Mouse (Mus musculus) midbrain, embryonic 11.5 days (tissue): ENCODE results near the gene Yipf3. TPM values are rescaled to one million over a fixed set of nuclear protein-coding genes. Genes with fewer than 3 reads are reported as not detected.

ENCODE experiments used
- ATAC-seq: fragments of 200-750 bp; cut with Nextera tagmentation; 2 replicates; pipeline ENCODE4 v1.8.0; 2017; ENCODE audit warnings: moderate TSS enrichment, moderate library complexity; ENCODE audit not compliant: low FRiP score
- DNase-seq: peaks from one replicate; pipeline ENCODE4 v3.0.0; 2015; ENCODE audit warnings: low spot score; ENCODE audit errors: missing footprints
- H3K27ac ChIP-seq: fragments of 300-500 bp; sonication (generic); 2 replicates; pipeline ENCODE4 v1.5.1; 2014; ENCODE audit warnings: low read depth, low read length
- H3K27me3 ChIP-seq: fragments of 300-500 bp; sonication (generic); 2 replicates; pipeline ENCODE4 v1.6.1; 2014; ENCODE audit warnings: mild to moderate bottlenecking, low read length, moderate library complexity, mixed read lengths; ENCODE audit not compliant: control insufficient read depth, insufficient read depth
- H3K36me3 ChIP-seq: fragments of 300-500 bp; sonication (generic); 2 replicates; pipeline ENCODE4 v1.6.1; 2014; ENCODE audit warnings: mild to moderate bottlenecking, low read length, moderate library complexity, mixed read lengths; ENCODE audit not compliant: control insufficient read depth, insufficient read depth
- H3K4me1 ChIP-seq: fragments of 300-500 bp; sonication (generic); 2 replicates; pipeline ENCODE4 v1.6.1; 2014; ENCODE audit warnings: low read length; ENCODE audit not compliant: control insufficient read depth, insufficient read depth
- H3K4me2 ChIP-seq: fragments of 300-500 bp; sonication (generic); 2 replicates; pipeline ENCODE4 v1.6.1; 2014; ENCODE audit warnings: mild to moderate bottlenecking, moderate library complexity
- H3K4me3 ChIP-seq: fragments of 300-500 bp; sonication (generic); 2 replicates; pipeline ENCODE4 v1.5.1; 2014; ENCODE audit warnings: low read depth, low read length
- H3K9ac ChIP-seq: fragments of 300-500 bp; sonication (generic); 2 replicates; pipeline ENCODE4 v1.6.1; 2014; ENCODE audit warnings: low read length
- H3K9me3 ChIP-seq: fragments of 300-500 bp; sonication (generic); 2 replicates; pipeline ENCODE4 v1.6.1; 2016; ENCODE audit warnings: low read length; ENCODE audit not compliant: control insufficient read depth
- WGBS: fragments of 180-500 bp; shearing (Covaris S2); extraction: QIAGEN DNeasy Blood & Tissue Kit; methylation state at CpG from one replicate; pipeline ENCODE4 v1.1.7; 2014; 5-methylcytosine and 5-hydroxymethylcytosine counted together
- polyA plus RNA-seq: library from polyadenylated mRNA; unstranded; fragments of >200 nt; fragmentation: Nextera tagmentation; extraction: Ambion mirVana; gene quantifications from 2 replicates; pipeline ENCODE4 v1.2.1, GENCODE M21; 2014

Gene Yipf3
- polyA plus RNA-seq, 1 experiment from 2014 or later: 67.6 TPM

GRCm38 (mm10) chr17:46265502-46265901 is 17.6 kb downstream of the Yipf3 start:
- H3K9ac ChIP-seq: no peak overlapping the region
- H3K36me3 ChIP-seq: peaks cover 10% of the 10 kb centered on the region; the same call in 1 of the 2 replicates
- no peaks in the 10 kb centered on the region for H3K4me1 ChIP-seq
- no peaks in the 10 kb centered on the region for H3K9me3 ChIP-seq
- ATAC-seq: no peak
- H3K4me2 ChIP-seq: no peak overlapping the region
- no peak for DNase-seq
- H3K27ac ChIP-seq: no peak overlapping the region
- H3K27me3 ChIP-seq: no peaks in the 10 kb centered on the region
- WGBS: 84% methylated on average over 12 of the region's 12 CpGs
- H3K4me3 ChIP-seq: no peak overlapping the region

- no peaks in the 10 kb centered on the region for H3K4me1 ChIP-seq
- DNase-seq (peak; percentile 99), ATAC-seq (0 out of 2 replicates have a peak, but pooled peaks have one; percentile 22)
- no peak overlapping the region for H3K9ac ChIP-seq
- no peak overlapping the region for H3K4me3 ChIP-seq
- 27% methylated on average over 14 of the region's 14 CpGs for WGBS
- H3K9me3 ChIP-seq: no peaks in the 10 kb centered on the region
- no peak overlapping the region for H3K4me2 ChIP-seq
- H3K27ac ChIP-seq: no peak overlapping the region
- peaks cover 13% of the 10 kb centered on the region for H3K36me3 ChIP-seq
- no peaks in the 10 kb centered on the region for H3K27me3 ChIP-seq
These were observed 18.2 kb downstream of the Yipf3 start for GRCm38 (mm10) chr17:46265918-46266618.

DNA sequence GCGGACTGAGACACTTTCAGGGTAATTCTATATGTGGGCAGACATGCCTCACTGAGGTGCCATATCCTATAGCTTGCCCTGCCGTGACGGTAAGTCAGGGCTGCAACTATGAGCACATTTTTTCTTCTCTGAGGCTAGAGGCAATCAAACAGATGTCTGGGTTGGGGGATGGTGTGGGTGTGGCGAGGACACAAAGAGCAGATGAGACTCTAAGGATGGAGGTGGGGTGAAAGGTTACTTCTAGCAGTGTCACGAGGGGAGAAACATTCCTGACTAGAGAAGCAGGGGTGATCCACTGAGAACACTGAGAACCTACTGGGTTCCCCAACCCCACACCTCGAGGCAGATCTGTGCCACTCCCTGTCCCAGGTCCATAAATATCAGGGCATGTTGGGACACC is 19.1 kb downstream of the Yipf3 start:
- Histone ChIP-seq H3K36me3 (peaks cover 10% of the 10 kb centered on the region), H3K4me3 (no peak overlapping the region), H3K4me1 (no peaks in the 10 kb centered on the region), H3K9ac (no peak overlapping the region), H3K27ac (no peak overlapping the region), H3K9me3 (no peaks in the 10 kb centered on the region), H3K4me2 (no peak overlapping the region), H3K27me3 (no peaks in the 10 kb centered on the region)
- DNase-seq (no peak), ATAC-seq (no peak)
- 76% methylated on average over 6 of the region's 6 CpGs for WGBS

- Histone ChIP-seq H3K27ac (no peak overlapping the region), H3K4me2 (no peak overlapping the region), H3K9me3 (no peaks in the 10 kb centered on the region), H3K4me1 (no peaks in the 10 kb centered on the region), H3K36me3 (peaks cover 10% of the 10 kb centered on the region), H3K27me3 (no peaks in the 10 kb centered on the region), H3K4me3 (no peak overlapping the region), H3K9ac (no peak overlapping the region)
- ATAC-seq: no peak
- WGBS: 80% methylated on average over 7 of the region's 7 CpGs
- no peak for DNase-seq
These were observed 19.6 kb downstream of the Yipf3 start for GRCm38 (mm10) chr17:46267511-46267910.

GRCm38 (mm10) chr17:46268026-46268720 is 20.3 kb downstream of the Yipf3 start:
- H3K27me3 ChIP-seq: no peaks in the 10 kb centered on the region
- H3K9me3 ChIP-seq: no peaks in the 10 kb centered on the region
- H3K4me1 ChIP-seq: no peaks in the 10 kb centered on the region
- no peak overlapping the region for H3K4me2 ChIP-seq
- ATAC-seq: no peak
- no peak overlapping the region for H3K4me3 ChIP-seq
- no peak overlapping the region for H3K9ac ChIP-seq
- H3K27ac ChIP-seq: no peak overlapping the region
- DNase-seq: no peak
- H3K36me3 ChIP-seq: peaks cover 7% of the 10 kb centered on the region
- 88% methylated on average over 10 of the region's 10 CpGs for WGBS

DNA sequence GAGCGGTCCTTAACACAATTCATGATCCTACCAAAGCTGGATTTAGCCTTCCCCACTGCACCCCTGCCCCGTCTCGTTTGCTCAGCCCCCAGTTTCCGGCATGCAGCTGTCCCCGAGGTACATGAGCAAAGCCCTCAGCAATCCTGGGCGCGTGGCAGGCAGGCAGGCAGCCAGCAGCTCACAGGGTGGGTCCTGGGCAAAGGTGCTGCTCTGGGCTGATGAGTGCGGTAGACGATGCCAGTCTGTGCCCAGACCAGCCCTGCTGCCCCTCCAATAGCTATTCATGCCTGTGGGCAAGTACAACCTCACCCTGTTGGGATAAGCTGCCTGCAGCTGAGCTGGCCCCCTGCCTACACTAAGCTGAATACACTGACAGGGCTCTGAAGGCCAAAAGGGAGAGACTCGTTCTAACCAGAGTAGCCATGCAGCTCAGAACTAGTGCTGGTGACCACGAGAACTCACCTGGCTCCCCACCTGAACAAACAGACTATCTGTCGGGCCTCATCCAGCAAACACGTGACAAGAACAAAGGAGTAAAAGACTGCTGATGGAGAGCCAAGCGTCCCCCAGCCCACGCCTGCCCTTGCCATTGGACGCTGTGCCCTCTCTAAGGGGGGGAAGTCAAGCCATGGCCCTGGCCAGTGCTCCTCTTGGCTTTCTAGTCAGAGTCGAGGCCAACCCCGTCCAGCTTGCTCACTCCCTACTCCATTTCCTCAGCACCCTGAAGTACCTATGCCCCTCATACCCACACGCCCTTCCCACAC is 22.1 kb downstream of the Yipf3 start:
- Histone ChIP-seq H3K4me3 (no peak overlapping the region), H3K9ac (no peak overlapping the region), H3K36me3 (peaks cover 7% of the 10 kb centered on the region), H3K9me3 (no peaks in the 10 kb centered on the region), H3K27ac (no peak overlapping the region), H3K4me1 (no peaks in the 10 kb centered on the region), H3K27me3 (no peaks in the 10 kb centered on the region), H3K4me2 (no peak overlapping the region)
- no peak for DNase-seq
- ATAC-seq: no peak
- 91% methylated on average over 19 of the region's 19 CpGs for WGBS

- Histone ChIP-seq H3K9me3 (no peaks in the 10 kb centered on the region), H3K27ac (no peak overlapping the region), H3K4me3 (no peak overlapping the region), H3K36me3 (peaks cover 7% of the 10 kb centered on the region), H3K9ac (no peak overlapping the region), H3K4me2 (no peak overlapping the region), H3K4me1 (no peaks in the 10 kb centered on the region), H3K27me3 (no peaks in the 10 kb centered on the region)
- WGBS: 94% methylated on average over 2 of the region's 2 CpGs
- DNase-seq (no peak), ATAC-seq (no peak)
These were observed 24.2 kb downstream of the Yipf3 start for GRCm38 (mm10) chr17:46272058-46272457.

DNA sequence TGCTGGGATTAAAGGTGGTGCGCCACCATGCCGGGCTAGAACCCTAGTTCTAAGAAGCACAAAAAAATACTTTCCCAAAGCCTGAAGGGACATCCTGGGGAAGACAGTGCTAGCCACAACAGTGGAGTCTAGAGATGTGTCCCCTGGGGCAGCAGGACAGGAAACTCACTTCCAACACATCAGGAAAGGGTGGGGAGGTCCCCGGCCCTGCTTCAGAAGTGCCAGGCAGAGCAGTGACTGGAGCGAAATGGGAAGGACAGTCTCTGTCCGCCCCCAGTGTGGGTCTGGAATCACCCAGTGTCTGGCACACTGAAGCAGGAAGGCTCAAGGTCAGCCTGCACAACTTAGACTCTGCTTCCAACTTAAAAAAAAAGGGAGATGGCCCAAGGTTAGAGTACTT is 24.8 kb downstream of the Yipf3 start:
- H3K4me2 ChIP-seq: no peak overlapping the region
- no peak overlapping the region for H3K27ac ChIP-seq
- 93% methylated on average over 5 of the region's 5 CpGs for WGBS
- no peak for ATAC-seq
- no peak overlapping the region for H3K9ac ChIP-seq
- no peak for DNase-seq
- peaks cover 12% of the 10 kb centered on the region for H3K36me3 ChIP-seq
- no peak overlapping the region for H3K4me3 ChIP-seq
- no peaks in the 10 kb centered on the region for H3K4me1 ChIP-seq
- no peaks in the 10 kb centered on the region for H3K9me3 ChIP-seq
- no peaks in the 10 kb centered on the region for H3K27me3 ChIP-seq

DNA sequence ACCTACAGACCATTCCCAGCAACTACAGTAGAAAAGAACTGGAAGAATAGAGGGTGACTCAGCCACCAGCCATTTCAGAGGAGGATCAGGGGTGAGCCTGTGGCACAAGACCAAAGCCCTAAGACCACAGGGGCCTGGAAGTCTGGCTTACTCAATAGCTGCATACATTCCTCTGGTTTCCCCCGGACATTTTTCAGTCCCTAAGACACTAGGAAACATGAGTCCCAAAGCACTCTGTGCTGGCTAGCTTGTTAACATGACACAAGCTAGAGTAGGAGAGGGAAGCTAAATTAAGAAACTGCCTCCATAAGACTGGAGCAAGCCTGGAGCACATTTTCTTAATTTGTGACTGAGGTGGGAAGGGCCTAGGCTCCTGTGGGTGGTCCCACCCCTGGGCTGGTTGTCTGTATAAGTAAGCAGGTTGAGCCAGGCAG is 25.9 kb downstream of the Yipf3 start:
- H3K27ac ChIP-seq: no peak overlapping the region
- 76% methylated on average over 1 of the region's 1 CpGs for WGBS
- no peaks in the 10 kb centered on the region for H3K27me3 ChIP-seq
- no peaks in the 10 kb centered on the region for H3K4me1 ChIP-seq
- DNase-seq: no peak
- H3K9ac ChIP-seq: no peak overlapping the region
- no peak overlapping the region for H3K4me3 ChIP-seq
- no peak for ATAC-seq
- H3K9me3 ChIP-seq: no peaks in the 10 kb centered on the region
- peaks cover 16% of the 10 kb centered on the region for H3K36me3 ChIP-seq
- no peak overlapping the region for H3K4me2 ChIP-seq
